In genomic region chr12:56681096-56681811, GRCm38 (mm10) we compare ENCODE assay signal across 8 mouse cellular contexts. TPM values are rescaled to one million over a fixed set of nuclear protein-coding genes. Genes with fewer than 3 reads are reported as not detected.
DNase-seq lines count a peak whose midpoint lies in the region; ATAC-seq and TF ChIP-seq lines count a peak whose summit lies in the region.

No protein-coding gene starts in this region.

- DNase-seq in liver, adult 2 months (ENCODE audit: extremely low read depth, low read depth, low spot score): peak; percentile 23
- no peak for DNase-seq in liver
- peak; percentile 78 for DNase-seq in limb, embryonic 10.5 days (ENCODE audit: low spot score)
- DNase-seq in right cerebral cortex, adult 18-20 months: no peak
- no peak for DNase-seq in thymus, postnatal 36 days

- no peak overlapping the region for H3K4me3 ChIP-seq in liver, adult 2 months (ENCODE audit: insufficient read depth, low read depth, low read length)
- H3K4me3 ChIP-seq in forebrain, embryonic 16.5 days (replicated peaks; ENCODE audit: low read length): peak overlapping the region; percentile 18
- peak overlapping the region; percentile 56 for H3K4me3 ChIP-seq in limb, embryonic 10.5 days
- H3K4me3 ChIP-seq in midbrain, embryonic 16.5 days (ENCODE audit: low read depth, low read length): peak overlapping the region; percentile 33

- no peak overlapping the region for H3K27ac ChIP-seq in liver, adult 2 months (replicated peaks; ENCODE audit: insufficient read depth, low read depth, low read length)
- H3K27ac ChIP-seq in forebrain, embryonic 16.5 days (ENCODE audit: low read length): no peak overlapping the region
- peak overlapping the region; percentile 67 for H3K27ac ChIP-seq in limb, embryonic 10.5 days
- no peak overlapping the region for H3K27ac ChIP-seq in midbrain, embryonic 16.5 days (ENCODE audit: low read length)

- no peaks in the 10 kb centered on the region for H3K9me3 ChIP-seq in forebrain, embryonic 16.5 days (ENCODE audit: control insufficient read depth, low read length)
- no peaks in the 10 kb centered on the region for H3K9me3 ChIP-seq in limb, embryonic 10.5 days (replicated peaks)
- no peaks in the 10 kb centered on the region for H3K9me3 ChIP-seq in midbrain, embryonic 16.5 days (replicated peaks; ENCODE audit: control insufficient read depth, low read length, poor library complexity, severe bottlenecking)

- H3K79me2 ChIP-seq in liver, adult 2 months (ENCODE audit: control insufficient read depth, insufficient read depth, low read length): no peaks in the 10 kb centered on the region

- no peaks in the 10 kb centered on the region for H3K4me1 ChIP-seq in liver, adult 2 months (ENCODE audit: control insufficient read depth, insufficient read depth, low read length)
- peaks cover 4% of the 10 kb centered on the region for H3K4me1 ChIP-seq in forebrain, embryonic 16.5 days (replicated peaks; ENCODE audit: control insufficient read depth, insufficient read depth, low read length)
- peaks cover 23% of the 10 kb centered on the region for H3K4me1 ChIP-seq in limb, embryonic 10.5 days
- H3K4me1 ChIP-seq in midbrain, embryonic 16.5 days (ENCODE audit: control insufficient read depth, insufficient read depth, low read length): peaks cover 9% of the 10 kb centered on the region

- 3% methylated on average over 38 of the region's 38 CpGs for WGBS in liver, adult 2 months
- WGBS in forebrain, embryonic 16.5 days: under 1% methylated on average over 38 of the region's 38 CpGs
- WGBS in limb, embryonic 10.5 days: under 1% methylated on average over 38 of the region's 38 CpGs
- under 1% methylated on average over 38 of the region's 38 CpGs for WGBS in midbrain, embryonic 16.5 days

- peaks cover 17% of the 10 kb centered on the region; the same call in 1 of the 2 replicates for H3K27me3 ChIP-seq in liver, adult 2 months (ENCODE audit: control insufficient read depth, insufficient read depth, low read length)
- H3K27me3 ChIP-seq in forebrain, embryonic 16.5 days (replicated peaks; ENCODE audit: control insufficient read depth, insufficient read depth, low read length): peaks cover 68% of the 10 kb centered on the region
- H3K27me3 ChIP-seq in limb, embryonic 10.5 days (ENCODE audit: low read depth, poor library complexity, severe bottlenecking): peaks cover 92% of the 10 kb centered on the region
- peaks cover 76% of the 10 kb centered on the region for H3K27me3 ChIP-seq in midbrain, embryonic 16.5 days (ENCODE audit: control insufficient read depth, insufficient read depth, low read depth, low read length)

- peak; percentile 64 for ATAC-seq in forebrain, embryonic 16.5 days
- peak; percentile 76 for ATAC-seq in midbrain, embryonic 16.5 days
- no peak for ATAC-seq in erythroblast, adult 5-6 weeks (replicated peaks; ENCODE audit: low FRiP score, poor library complexity, severe bottlenecking)

- TF ChIP-seq POLR2A in liver, adult 2 months (IDR thresholded peaks at IDR 0.05; ENCODE audit: extremely low read depth, insufficient read depth, low read length): no peak

- peak overlapping the region; percentile 17 for H3K4me2 ChIP-seq in forebrain, embryonic 16.5 days (ENCODE audit: low read length)
- peak overlapping the region; percentile 57 for H3K4me2 ChIP-seq in midbrain, embryonic 16.5 days (ENCODE audit: low read length)

- peak; percentile 76 for TF ChIP-seq CTCF in liver, adult 2 months (IDR thresholded peaks at IDR 0.05; ENCODE audit: low read depth, low read length)

- H3K9ac ChIP-seq in liver, adult 2 months (ENCODE audit: low read depth, low read length): no peak overlapping the region
- H3K9ac ChIP-seq in forebrain, embryonic 16.5 days (replicated peaks; ENCODE audit: low read depth, low read length): no peak overlapping the region
- 0 out of 2 replicates have a peak overlapping the region, but pooled peaks have one; percentile 21 for H3K9ac ChIP-seq in midbrain, embryonic 16.5 days (ENCODE audit: low read depth, low read length)

- H3K36me3 ChIP-seq in liver, adult 2 months (ENCODE audit: control insufficient read depth, insufficient read depth, low read length): no peaks in the 10 kb centered on the region
- no peaks in the 10 kb centered on the region for H3K36me3 ChIP-seq in forebrain, embryonic 16.5 days (ENCODE audit: control insufficient read depth, insufficient read depth)
- H3K36me3 ChIP-seq in limb, embryonic 10.5 days: no peaks in the 10 kb centered on the region
- no peaks in the 10 kb centered on the region for H3K36me3 ChIP-seq in midbrain, embryonic 16.5 days (ENCODE audit: control insufficient read depth, insufficient read depth, low read length)

RNA-seq across cellular contexts. Expression of gene Pax9, which starts 10.3 kb away (rescaled TPM):
- total RNA-seq in liver, adult 2 months (2014; rRNA removed): not detected in 2 replicates
- polyA plus RNA-seq in liver, adult 2 months (2012; rRNA removed): not detected in 2 replicates
- 0.07 TPM in 1 of 2 replicates, not detected in the other for polyA plus RNA-seq in forebrain, embryonic 16.5 days (2015; fragmentation: Nextera tagmentation; extraction: Ambion mirVana)
- 0.50 and 2.2 TPM in 2 replicates for polyA plus RNA-seq in limb, embryonic 10.5 days (2016; fragmentation: Nextera tagmentation; extraction: Ambion mirVana)
- not detected in 2 replicates for polyA plus RNA-seq in midbrain, embryonic 16.5 days (2015; fragmentation: Nextera tagmentation; extraction: Ambion mirVana)
- total RNA-seq in erythroblast, adult 5-6 weeks (2015; ENCODE audit: low replicate concordance): not detected in 2 replicates
- 0.84 TPM in 1 of 2 replicates, not detected in the other for total RNA-seq in erythroblast, adult 5-6 weeks (2017; ENCODE audit: low replicate concordance)

Comparison
In these comparisons a context has a peak if more than half of its experiments do, and no peak if none do; other contexts are left out.
1. DNase-seq: peak in liver, adult 2 months (single experiment) and limb, embryonic 10.5 days (single experiment); none in liver (single experiment), right cerebral cortex, adult 18-20 months (single experiment) and thymus, postnatal 36 days (0 of 2).